Comparison of ENCODE assay signal across 13 mouse cellular contexts in genomic region chr10:86829515-86829914, GRCm38 (mm10). TPM values are rescaled to one million over a fixed set of nuclear protein-coding genes. Genes with fewer than 3 reads are reported as not detected.
A peak's percentile ranks its signal among the peaks of the same experiment; 100 is the strongest.
DNase-seq lines count a peak whose midpoint lies in the region; ATAC-seq and TF ChIP-seq lines count a peak whose summit lies in the region.
"Had no signal": no experiment of that assay in that cellular context is flagged by ENCODE, and none has a peak within 500 bp of the region (broad histone marks: within the 10 kb centered on the region; RNA-seq: fewer than 3 reads in every experiment).

No protein-coding gene starts in this region.

- no peak overlapping the region for H3K4me3 ChIP-seq in layer of hippocampus, adult 2 months
- H3K4me3 ChIP-seq in MEL (ENCODE audit: control insufficient read depth in 1 of 2, insufficient read depth in 1 of 2, low read depth in 2 of 2, low read length in 2 of 2): no peak overlapping the region
- H3K4me3 ChIP-seq in forebrain, embryonic 10.5 days: no peak overlapping the region
- H3K4me3 ChIP-seq: embryonic facial prominence, embryonic 12.5 days; heart, embryonic 10.5 days had no signal

- no peaks in the 10 kb centered on the region for H3K27me3 ChIP-seq in MEL (ENCODE audit: control insufficient read depth in 1 of 2, insufficient read depth in 2 of 2, low read length in 2 of 2)
- no peaks in the 10 kb centered on the region for H3K27me3 ChIP-seq in forebrain, embryonic 10.5 days (ENCODE audit: poor library complexity, severe bottlenecking)
- H3K27me3 ChIP-seq: embryonic facial prominence, embryonic 12.5 days had no signal

- H3K4me1 ChIP-seq in MEL (ENCODE audit: control insufficient read depth in 1 of 2, insufficient read depth in 2 of 2, low read length in 2 of 2): no peaks in the 10 kb centered on the region
- H3K4me1 ChIP-seq in forebrain, embryonic 10.5 days: peaks cover 23% of the 10 kb centered on the region

- peaks cover 4 to 5% of the 10 kb centered on the region in 2 experiments; a peak in 2 of 4 replicates for H3K36me3 ChIP-seq in MEL (ENCODE audit: control insufficient read depth in 1 of 2, insufficient read depth in 2 of 2, low read length in 2 of 2)
- peaks cover 17% of the 10 kb centered on the region for H3K36me3 ChIP-seq in forebrain, embryonic 10.5 days (replicated peaks)
- H3K36me3 ChIP-seq: embryonic facial prominence, embryonic 12.5 days had no signal

- DNase-seq in CD4-positive, CD25-positive, alpha-beta regulatory T cell, adult 2 months (ENCODE audit: low read depth, low spot score): peak; percentile 27
- no peak for DNase-seq in layer of hippocampus, adult 2 months (ENCODE audit: low spot score in 2 of 2)
- DNase-seq in layer of hippocampus, adult 11-12 months (ENCODE audit: low spot score): no peak
- peak; percentile 20 for DNase-seq in 3T3-L1 (ENCODE audit: low read depth, low spot score)
- DNase-seq in MEL (ENCODE audit: low read depth, low spot score): peak; percentile 50
- DNase-seq in adrenal gland, postnatal 36 days: no peak
- no peak for DNase-seq in forebrain, embryonic 10.5 days (ENCODE audit: extremely low spot score, low spot score)
- DNase-seq: adrenal gland, postnatal 10 days; heart, postnatal 36 days had no signal

- peak; percentile 67 for TF ChIP-seq CTCF in layer of hippocampus, adult 2 months (conservative IDR thresholded peaks at IDR 0.05)
- peak; percentile 34 to 76 (median 51); a peak in 5 of 6 replicates for TF ChIP-seq CTCF in MEL (IDR thresholded peaks at IDR 0.05 in 2 of 3, conservative IDR thresholded peaks at IDR 0.05 in 1 of 3; ENCODE audit: control insufficient read depth in 1 of 3, insufficient read depth in 1 of 3, low read depth in 2 of 3, low read length in 3 of 3, poor library complexity in 1 of 3, severe bottlenecking in 1 of 3)

- no peak overlapping the region for H3K9ac ChIP-seq in MEL (ENCODE audit: control insufficient read depth, low read depth, low read length, poor library complexity, severe bottlenecking)
- H3K9ac ChIP-seq: embryonic facial prominence, embryonic 12.5 days had no signal

- H3K27ac ChIP-seq in layer of hippocampus, adult 2 months: no peak overlapping the region
- no peak overlapping the region for H3K27ac ChIP-seq in MEL (ENCODE audit: control insufficient read depth, low read depth, low read length)
- H3K27ac ChIP-seq in forebrain, embryonic 10.5 days: no peak overlapping the region
- H3K27ac ChIP-seq: embryonic facial prominence, embryonic 12.5 days; heart, embryonic 10.5 days; macrophage had no signal

- WGBS in forebrain, embryonic 10.5 days: 93% methylated on average over 2 of the region's 2 CpGs

- no peaks in the 10 kb centered on the region for H3K79me2 ChIP-seq in MEL (ENCODE audit: control insufficient read depth, insufficient read depth, low read length, poor library complexity)

- no peak for TF ChIP-seq EP300 in MEL (IDR thresholded peaks at IDR 0.05; ENCODE audit: low read depth in 1 of 2, low read length in 2 of 2)

- no peak for TF ChIP-seq POLR2A in MEL (IDR thresholded peaks at IDR 0.05; ENCODE audit: control insufficient read depth in 1 of 2, insufficient read depth in 1 of 2, low read depth in 1 of 2, low read length in 2 of 2, poor library complexity in 1 of 2)

- TF ChIP-seq RAD21 in MEL (IDR thresholded peaks at IDR 0.05; ENCODE audit: low read depth, low read length): peak; percentile 48

- ATAC-seq in CD4-positive, CD25-positive, alpha-beta regulatory T cell, adult 4 months: no peak

- no peaks in the 10 kb centered on the region for H3K9me3 ChIP-seq in MEL (replicated peaks; ENCODE audit: insufficient read depth, low read length)
- H3K9me3 ChIP-seq in forebrain, embryonic 10.5 days: no peaks in the 10 kb centered on the region
- H3K9me3 ChIP-seq: heart, embryonic 10.5 days had no signal

TF ChIP-seq in MEL, 35 proteins besides CTCF, POLR2A, EP300 and RAD21:
- TF ChIP-seq BHLHE40 (IDR thresholded peaks at IDR 0.05; ENCODE audit: borderline replicate concordance, low read depth, low read length): no peak
- peak; percentile 40; the same call in 1 of the 2 replicates for TF ChIP-seq SMC3 (IDR thresholded peaks at IDR 0.05; ENCODE audit: low read depth, low read length)
- TF ChIP-seq MYC (IDR thresholded peaks at IDR 0.05; ENCODE audit: low read depth, low read length): 0 out of 2 replicates have a peak, but pooled peaks have one; percentile 26
- no peak for TF ChIP-seq RCOR1 (IDR thresholded peaks at IDR 0.05; ENCODE audit: low read depth, low read length)
- 0 out of 2 replicates have a peak, but pooled peaks have one; percentile 18 for TF ChIP-seq ZC3H11A (IDR thresholded peaks at IDR 0.05; ENCODE audit: low read depth, low read length)

RNA-seq across cellular contexts. Expression of gene Nt5dc3, which starts 50.7 kb away (rescaled TPM):
- 1 to 10 TPM; 1.4 to 2.6 TPM for polyA plus RNA-seq in CD4-positive, CD25-positive, alpha-beta regulatory T cell, adult 4 months (2017; shearing (Covaris generic))
- 100 to 1,000 TPM; 126 to 148 TPM for total RNA-seq in layer of hippocampus, adult 2 months (2021)
- 7.0 and 9.7 TPM in 2 replicates for total RNA-seq in MEL (2012; rRNA removed)
- 10 to 100 TPM in 1 of 2 experiments, not detected in 1; 15.6 TPM for polyA plus RNA-seq in MEL (2012; ENCODE audit: insufficient read depth in 1 of 2, insufficient read length in 2 of 2, low read depth in 1 of 2, low replicate concordance in 2 of 2, missing spikeins in 1 of 2)
- 10 to 100 TPM; 35.7 to 60.4 TPM for total RNA-seq in adrenal gland, postnatal 36 days (2021)
- 0.62 and 1.0 TPM in 2 replicates for polyA plus RNA-seq in forebrain, embryonic 10.5 days (2016; fragmentation: Nextera tagmentation; extraction: Ambion mirVana)

Comparison
In these comparisons a context has a peak if more than half of its experiments do, and no peak if none do; other contexts are left out.
1. DNase-seq: peak in CD4-positive, CD25-positive, alpha-beta regulatory T cell, adult 2 months (single experiment), 3T3-L1 (single experiment) and MEL (single experiment); none in layer of hippocampus, adult 2 months (0 of 2), layer of hippocampus, adult 11-12 months (single experiment), adrenal gland, postnatal 36 days (0 of 2) and forebrain, embryonic 10.5 days (single experiment).